Mouse (Mus musculus) heart, adult 2 months (tissue): ENCODE results near the gene Btbd17.

Experiments
- CTCF ChIP-seq: fragments of 200-600 bp; IDR thresholded peaks from 2 replicates; pipeline ENCODE4 v1.8.1; 2022; ENCODE audit warnings: antibody characterized with exemption, mild to moderate bottlenecking, moderate library complexity
- POLR2A ChIP-seq: fragments of 200-500 bp; IDR thresholded peaks from 2 replicates; pipeline ENCODE4 v1.6.1; 2011; ENCODE audit warnings: mild to moderate bottlenecking, low read depth, low read length, control low read depth; ENCODE audit not compliant: insufficient read depth

- TF ChIP-seq CTCF (no peak), POLR2A (no peak)
Measured at GRCm38 (mm10) chr11:114791891-114792411, 3.8 kb downstream of the Btbd17 start.
